Mouse (Mus musculus): ENCODE measurements around the gene Lipm.

Gene Lipm

GRCm38 (mm10) chr19:34165891-34166290 is 65.2 kb downstream of the Lipm start, which contains the start of gene Ankrd22:
Gene Ankrd22, minus strand, starts transcription at chr19:34166053.
- DNase-seq (ENCODE audit: low spot score), result no peak

DNA sequence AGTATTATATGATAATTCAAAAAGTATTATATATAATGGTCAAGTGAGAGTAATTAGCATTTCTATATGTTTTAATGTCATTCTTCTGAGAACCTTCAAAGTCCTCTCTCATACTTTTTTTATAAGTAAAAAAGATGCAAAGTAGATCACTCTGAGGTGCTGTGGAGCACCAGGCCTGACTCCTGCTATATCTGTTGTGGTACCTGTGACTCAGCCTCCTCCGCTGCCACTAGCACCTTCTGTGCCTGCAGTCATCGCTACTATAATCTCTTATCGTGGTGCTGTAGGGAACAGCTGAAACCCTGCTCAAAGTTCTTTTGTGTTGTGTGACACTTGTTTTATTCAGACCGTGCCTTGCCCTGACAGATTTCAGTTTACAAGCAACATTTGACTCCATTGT is 65.7 kb downstream of the Lipm start:
- no peak for DNase-seq (ENCODE audit: low spot score)

GRCm38 (mm10) chr19:34167896-34168661 is 67.3 kb downstream of the Lipm start:
- DNase-seq (ENCODE audit: low spot score), result no peak

- no peak for DNase-seq (ENCODE audit: low spot score)
Observed at GRCm38 (mm10) chr19:34169121-34169520, 68.4 kb downstream of the Lipm start.

DNA sequence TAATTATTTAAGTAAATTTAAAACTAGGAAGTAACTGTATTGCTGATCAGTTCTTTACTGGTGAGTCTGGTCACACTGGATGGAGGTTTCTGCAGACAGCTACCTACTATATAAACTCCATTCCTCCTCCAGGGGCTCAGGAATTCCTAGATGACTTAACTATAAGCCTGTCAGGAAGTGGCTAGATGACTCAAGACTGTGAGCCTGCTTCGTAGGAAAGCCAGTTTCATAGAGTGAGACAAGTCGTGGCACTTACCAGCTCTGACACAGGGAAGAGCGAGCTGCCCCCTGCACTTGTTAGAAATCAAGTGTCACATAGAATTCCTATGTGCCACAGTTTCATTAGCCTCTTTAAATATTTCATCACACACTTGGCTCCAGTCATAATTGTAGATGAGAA is 70.4 kb downstream of the Lipm start:
- DNase-seq (ENCODE audit: low spot score), result no peak
